Mouse (Mus musculus): ENCODE results near the gene Bloc1s1. TPM values are rescaled to one million over a fixed set of nuclear protein-coding genes. Genes with fewer than 3 reads are reported as not detected.

Bloc1s1 gene
- polyA plus RNA-seq (2017; shearing (Covaris generic)), result 118 TPM

DNA sequence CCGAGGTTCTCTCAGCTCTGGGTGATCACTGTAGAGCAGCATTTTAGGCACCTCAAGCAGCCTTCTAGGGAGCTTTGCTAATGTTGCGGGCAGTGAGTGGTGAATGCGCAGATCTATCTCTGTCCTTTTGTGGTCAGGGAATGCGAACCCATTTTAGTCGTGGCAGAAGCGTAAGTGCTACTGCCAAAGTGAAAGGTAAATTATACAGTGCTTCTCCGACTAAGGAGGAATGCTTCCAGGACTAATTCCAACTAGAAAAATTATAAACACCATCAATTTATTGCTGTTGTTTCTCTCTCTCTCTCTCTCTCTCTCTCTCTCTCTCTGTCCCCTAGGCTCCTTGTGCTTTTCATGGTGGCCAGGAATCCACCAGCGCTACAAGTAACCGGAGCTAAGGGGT lies at the start of gene Bloc1s1:
Gene Bloc1s1, minus strand, starts transcription at position 101 of the 400 bp plus-strand sequence.

DNA sequence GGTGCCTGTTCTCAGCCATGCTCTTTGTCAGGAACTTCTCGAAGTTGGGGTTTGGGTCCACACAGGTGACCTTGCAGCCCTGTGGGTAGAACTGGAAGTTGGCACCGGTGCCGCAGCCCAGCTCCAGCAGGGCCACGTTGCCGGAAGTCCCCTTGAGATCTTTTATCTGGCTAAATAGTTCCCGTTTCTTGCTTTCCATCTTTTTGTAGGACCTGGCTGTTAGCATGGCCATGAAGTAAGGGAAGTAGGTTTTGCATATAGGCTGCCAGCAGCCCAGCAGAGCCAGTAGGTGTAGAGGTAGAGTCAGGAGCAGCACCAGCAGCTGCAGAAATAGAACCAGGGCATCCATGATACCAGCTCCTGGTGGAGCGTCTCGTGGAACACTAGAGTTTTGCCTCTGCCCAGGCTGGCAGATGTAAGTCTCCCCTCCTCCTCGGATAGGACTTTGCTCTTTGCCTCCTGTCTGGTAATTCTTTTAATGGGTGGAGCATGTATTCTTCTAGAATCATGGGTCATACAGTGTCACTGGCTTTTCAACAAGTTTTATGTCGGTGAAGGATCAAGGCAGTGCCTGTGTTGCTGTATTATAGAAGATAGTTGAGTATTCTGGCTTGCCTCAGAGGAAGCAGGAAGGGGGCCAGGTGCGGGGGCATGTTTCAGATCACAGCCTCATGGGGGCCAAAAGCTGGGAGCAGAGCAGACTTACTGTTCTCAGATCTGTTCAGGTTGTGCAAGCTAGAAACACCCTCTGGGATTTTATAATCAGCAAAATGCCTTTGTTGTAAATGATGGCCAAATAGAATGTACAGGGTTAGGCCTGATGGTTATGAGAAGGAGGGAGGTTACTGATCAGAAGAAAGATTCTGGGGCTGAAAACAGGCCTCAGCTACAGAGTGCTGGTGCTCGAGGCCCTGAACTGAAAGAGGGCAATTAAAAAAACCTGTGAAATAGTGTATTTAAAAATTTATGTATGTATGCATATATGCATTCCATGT lies 37.1 kb upstream of the Bloc1s1 start, which contains the start of gene Mettl7b:
Gene Mettl7b, minus strand, starts transcription at position 399 of the 995 bp plus-strand sequence.

DNA sequence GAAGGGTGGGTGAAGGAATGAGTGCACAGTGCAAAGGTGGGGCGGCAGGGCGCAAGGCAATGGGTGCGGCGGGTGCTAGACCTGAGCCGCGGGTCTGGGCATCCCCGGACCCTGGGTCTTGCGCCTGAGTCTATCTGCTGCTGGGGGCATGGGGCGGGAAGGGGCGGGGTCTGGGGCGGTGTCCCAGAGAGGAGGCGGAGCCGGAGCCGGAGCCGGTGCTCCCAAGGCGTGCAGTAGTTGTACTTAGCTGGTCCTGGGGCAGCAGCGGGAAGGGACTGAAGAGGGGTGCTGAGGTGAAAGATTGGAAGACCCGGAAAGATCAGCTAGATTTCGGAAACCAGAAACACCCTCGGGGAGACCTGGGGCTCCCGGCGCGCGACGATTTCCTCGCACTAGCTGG lies 9.7 kb upstream of the Bloc1s1 start, which contains the start of gene Itga7:
Gene Itga7, plus strand, starts transcription at position 245 of the 400 bp plus-strand sequence.

DNA sequence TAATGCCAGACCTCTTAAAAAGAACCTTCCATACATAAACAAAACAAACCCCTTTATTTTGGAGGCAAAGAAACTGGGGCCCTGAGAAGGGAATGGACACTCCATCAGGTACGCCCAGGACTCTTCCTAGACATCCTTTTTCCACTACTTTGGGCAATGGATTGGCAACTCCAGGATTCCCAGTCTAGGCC lies 1.1 kb downstream of the Bloc1s1 start, which contains the start of gene Rdh5:
Gene Rdh5, minus strand, starts transcription at position 67 of the 191 bp plus-strand sequence.

DNA sequence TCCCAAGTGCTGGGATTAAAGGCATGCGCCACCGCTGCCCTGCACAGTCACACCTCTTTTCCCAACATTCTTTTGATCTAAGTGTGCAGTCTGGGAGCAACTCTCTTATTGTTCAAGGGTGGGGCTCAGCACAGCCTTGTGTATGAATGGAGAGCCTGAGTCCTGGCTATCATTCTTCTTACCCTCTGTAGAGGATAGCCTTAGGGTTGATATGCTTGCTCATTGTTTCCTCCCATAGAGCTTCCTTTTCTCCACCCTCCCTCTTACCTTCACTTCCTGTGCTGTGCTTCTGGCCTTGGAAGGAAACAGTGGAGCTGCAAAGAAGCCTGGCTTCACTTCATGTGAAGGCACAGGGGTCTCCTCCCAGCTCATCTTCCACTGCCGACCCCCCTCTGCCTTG lies 23.1 kb downstream of the Bloc1s1 start, which contains the start of gene Cd63:
Gene Cd63, plus strand, starts transcription at position 292 of the 400 bp plus-strand sequence.

DNA sequence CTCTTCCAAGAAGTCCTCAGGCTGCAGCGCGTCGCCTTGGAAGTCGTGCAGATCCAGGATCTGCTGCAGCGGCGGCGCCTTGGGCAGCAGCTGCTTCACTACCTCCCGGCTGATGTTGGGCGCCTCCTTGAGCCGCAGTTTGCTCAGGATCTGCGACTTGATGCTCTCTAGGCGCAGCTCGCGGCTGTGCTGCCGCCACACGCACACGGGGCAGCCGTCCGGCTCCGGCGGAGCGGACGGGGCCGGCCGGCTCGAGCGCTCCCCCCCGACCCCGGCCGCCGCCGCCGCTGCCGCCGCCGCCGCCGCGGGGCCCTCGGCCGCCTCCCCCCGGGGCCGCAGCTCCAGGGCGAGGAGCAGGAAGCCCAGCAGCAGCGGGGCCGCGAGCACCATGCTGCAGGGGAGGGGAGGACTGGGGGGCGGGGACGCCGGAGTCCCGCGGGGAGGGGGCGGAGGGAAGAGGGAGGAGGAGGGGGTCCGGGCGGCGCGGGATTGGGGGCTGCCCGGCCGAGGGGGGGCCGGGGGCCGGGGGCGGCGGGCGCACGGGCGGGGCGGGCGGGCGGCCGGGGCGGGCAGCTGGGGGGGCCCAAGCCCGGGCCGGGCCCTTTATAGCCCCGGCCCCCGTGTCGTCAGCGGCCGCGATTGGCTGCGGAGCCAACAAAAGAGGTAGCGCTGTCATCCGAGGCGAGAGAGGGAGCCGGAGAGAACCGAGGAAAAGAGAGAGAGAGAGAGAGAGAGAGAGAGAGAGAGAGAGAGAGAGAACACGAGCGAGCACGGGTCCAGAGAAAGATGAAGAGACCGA lies 32.3 kb downstream of the Bloc1s1 start, which contains the start of gene Gdf11:
Gene Gdf11, minus strand, starts transcription at position 423 of the 799 bp plus-strand sequence.

Other genes with a start within 250 kb of the Bloc1s1 start
- 4.1 TPM for gene Suox, start 250.0 kb downstream of the Bloc1s1 start, polyA plus RNA-seq (2017; shearing (Covaris generic))
- 25.1 TPM for gene Rab5b, start 227.8 kb downstream of the Bloc1s1 start, polyA plus RNA-seq (2017; shearing (Covaris generic))
- 2.5 TPM for gene Pmel, start 219.8 kb downstream of the Bloc1s1 start, polyA plus RNA-seq (2017; shearing (Covaris generic))
- 14.1 TPM for gene Cdk2, start 219.0 kb downstream of the Bloc1s1 start, polyA plus RNA-seq (2017; shearing (Covaris generic))
- 635 TPM for gene Dgka, start 179.2 kb downstream of the Bloc1s1 start, polyA plus RNA-seq (2017; shearing (Covaris generic))
- 23.9 TPM for gene Pym1, start 176.1 kb downstream of the Bloc1s1 start, polyA plus RNA-seq (2017; shearing (Covaris generic))
- not detected for gene Mmp19, start 133.1 kb downstream of the Bloc1s1 start, polyA plus RNA-seq (2017; shearing (Covaris generic))
- gene Dnajc14, start 120.0 kb downstream of the Bloc1s1 start, polyA plus RNA-seq (2017; shearing (Covaris generic)), result 57.7 TPM
- gene Tmem198b, start 119.7 kb downstream of the Bloc1s1 start, polyA plus RNA-seq (2017; shearing (Covaris generic)), result 2.0 TPM
- gene Sarnp, start 106.7 kb downstream of the Bloc1s1 start, polyA plus RNA-seq (2017; shearing (Covaris generic)), result 108 TPM
- gene Ormdl2, start 102.4 kb downstream of the Bloc1s1 start, polyA plus RNA-seq (2017; shearing (Covaris generic)), result 34.9 TPM
- gene Gdf11, start 32.3 kb downstream of the Bloc1s1 start, polyA plus RNA-seq (2017; shearing (Covaris generic)), result 2.0 TPM
- gene Cd63, start 23.0 kb downstream of the Bloc1s1 start, polyA plus RNA-seq (2017; shearing (Covaris generic)), result not detected
- 6.6 TPM for gene Rdh5, start 1.1 kb downstream of the Bloc1s1 start, polyA plus RNA-seq (2017; shearing (Covaris generic))
- gene Itga7, start 9.8 kb upstream of the Bloc1s1 start, polyA plus RNA-seq (2017; shearing (Covaris generic)), result 45.8 TPM
- not detected for gene Mettl7b, start 37.0 kb upstream of the Bloc1s1 start, polyA plus RNA-seq (2017; shearing (Covaris generic))
- 0.20 TPM for gene Olfr9, start 65.4 kb upstream of the Bloc1s1 start, polyA plus RNA-seq (2017; shearing (Covaris generic))
- not detected for gene Olfr763, start 86.8 kb upstream of the Bloc1s1 start, polyA plus RNA-seq (2017; shearing (Covaris generic))
- gene Olfr764-ps1, start 115.9 kb upstream of the Bloc1s1 start, polyA plus RNA-seq (2017; shearing (Covaris generic)), result not detected
- not detected for gene Olfr765, start 126.0 kb upstream of the Bloc1s1 start, polyA plus RNA-seq (2017; shearing (Covaris generic))
- not detected for gene Olfr766-ps1, start 144.9 kb upstream of the Bloc1s1 start, polyA plus RNA-seq (2017; shearing (Covaris generic))
- not detected for gene Olfr767, start 158.9 kb upstream of the Bloc1s1 start, polyA plus RNA-seq (2017; shearing (Covaris generic))
- not detected for gene Olfr768, start 175.3 kb upstream of the Bloc1s1 start, polyA plus RNA-seq (2017; shearing (Covaris generic))
- gene Olfr769, start 193.8 kb upstream of the Bloc1s1 start, polyA plus RNA-seq (2017; shearing (Covaris generic)), result not detected
- not detected for gene Olfr770, start 215.0 kb upstream of the Bloc1s1 start, polyA plus RNA-seq (2017; shearing (Covaris generic))
- gene Olfr771, start 240.7 kb upstream of the Bloc1s1 start, polyA plus RNA-seq (2017; shearing (Covaris generic)), result not detected

Data from effector memory CD4-positive, alpha-beta T cell, adult 5 months (primary cell).